Mouse (Mus musculus): ENCODE results near the gene Pdlim4. TPM values are rescaled to one million over a fixed set of nuclear protein-coding genes. Genes with fewer than 3 reads are reported as not detected.

The Pdlim4 gene
- polyA plus RNA-seq, 1 experiment from 2014 or later: 44.8 TPM

GRCm38 (mm10) chr11:54026491-54027041 is 42.2 kb downstream of the Pdlim4 start:
- Histone ChIP-seq H3K9me3 (replicated peaks; ENCODE audit: control insufficient read depth, low read length) (no peaks in the 10 kb centered on the region), H3K27me3 (replicated peaks; ENCODE audit: control insufficient read depth, insufficient read depth, low read length) (peaks cover 7% of the 10 kb centered on the region), H3K4me3 (ENCODE audit: low read depth, low read length) (no peak overlapping the region), H3K27ac (ENCODE audit: low read depth, low read length) (no peak overlapping the region), H3K4me1 (ENCODE audit: control insufficient read depth, insufficient read depth, low read length) (peaks cover 7% of the 10 kb centered on the region; the same call in 1 of the 2 replicates), H3K9ac (ENCODE audit: low read length) (no peak overlapping the region), H3K36me3 (ENCODE audit: control insufficient read depth, insufficient read depth, low read length) (no peaks in the 10 kb centered on the region), H3K4me2 (ENCODE audit: low read length) (no peak overlapping the region)
- 96% methylated on average over 1 of the region's 1 CpGs for WGBS
- ATAC-seq (no peak), DNase-seq (ENCODE audit: low spot score) (no peak)

GRCm38 (mm10) chr11:54021396-54022093 is 47.3 kb downstream of the Pdlim4 start:
- 75% methylated on average over 5 of the region's 5 CpGs for whole genome bisulfite sequencing

GRCm38 (mm10) chr11:54018893-54019732 is 49.7 kb downstream of the Pdlim4 start:
- Histone ChIP-seq H3K36me3 (ENCODE audit: control insufficient read depth, insufficient read depth, low read length) (no peaks in the 10 kb centered on the region), H3K4me2 (ENCODE audit: low read length) (no peak overlapping the region), H3K9me3 (replicated peaks; ENCODE audit: control insufficient read depth, low read length) (no peaks in the 10 kb centered on the region), H3K27ac (ENCODE audit: low read depth, low read length) (no peak overlapping the region), H3K4me1 (ENCODE audit: control insufficient read depth, insufficient read depth, low read length) (no peaks in the 10 kb centered on the region), H3K9ac (ENCODE audit: low read length) (no peak overlapping the region), H3K27me3 (replicated peaks; ENCODE audit: control insufficient read depth, insufficient read depth, low read length) (no peaks in the 10 kb centered on the region), H3K4me3 (ENCODE audit: low read depth, low read length) (no peak overlapping the region)
- no peak for ATAC-seq
- no peak for DNase-seq (ENCODE audit: low spot score)
- WGBS: 86% methylated on average over 3 of the region's 3 CpGs

More at GRCm38 (mm10) chr11:54021396-54022093, 47.3 kb downstream of the Pdlim4 start:
- H3K27ac ChIP-seq (ENCODE audit: low read depth, low read length): no peak overlapping the region
- H3K9ac ChIP-seq (ENCODE audit: low read length): no peak overlapping the region
- H3K27me3 ChIP-seq (replicated peaks; ENCODE audit: control insufficient read depth, insufficient read depth, low read length): no peaks in the 10 kb centered on the region
- no peak overlapping the region for H3K4me3 ChIP-seq (ENCODE audit: low read depth, low read length)
- no peak overlapping the region for H3K4me2 ChIP-seq (ENCODE audit: low read length)
- no peak for ATAC-seq
- no peaks in the 10 kb centered on the region for H3K4me1 ChIP-seq (ENCODE audit: control insufficient read depth, insufficient read depth, low read length)
- H3K36me3 ChIP-seq (ENCODE audit: control insufficient read depth, insufficient read depth, low read length): no peaks in the 10 kb centered on the region
- H3K9me3 ChIP-seq (replicated peaks; ENCODE audit: control insufficient read depth, low read length): no peaks in the 10 kb centered on the region
- DNase-seq (ENCODE audit: low spot score): no peak

- H3K4me2 ChIP-seq (ENCODE audit: low read length): no peak overlapping the region
- WGBS: 76% methylated on average over 4 of the region's 4 CpGs
Measured at GRCm38 (mm10) chr11:54017596-54017995, 51.2 kb downstream of the Pdlim4 start.

GRCm38 (mm10) chr11:54016051-54016450 is 52.8 kb downstream of the Pdlim4 start:
- WGBS: 45% methylated on average over 8 of the region's 8 CpGs
- DNase-seq (ENCODE audit: low spot score) (no peak), ATAC-seq (no peak)
- H3K4me3 ChIP-seq (ENCODE audit: low read depth, low read length): no peak overlapping the region
- no peak overlapping the region for H3K9ac ChIP-seq (ENCODE audit: low read length)
- no peaks in the 10 kb centered on the region for H3K36me3 ChIP-seq (ENCODE audit: control insufficient read depth, insufficient read depth, low read length)
- H3K4me2 ChIP-seq (ENCODE audit: low read length): no peak overlapping the region
- no peaks in the 10 kb centered on the region for H3K27me3 ChIP-seq (replicated peaks; ENCODE audit: control insufficient read depth, insufficient read depth, low read length)
- no peak overlapping the region for H3K27ac ChIP-seq (ENCODE audit: low read depth, low read length)
- no peaks in the 10 kb centered on the region for H3K4me1 ChIP-seq (ENCODE audit: control insufficient read depth, insufficient read depth, low read length)
- no peaks in the 10 kb centered on the region for H3K9me3 ChIP-seq (replicated peaks; ENCODE audit: control insufficient read depth, low read length)

More at GRCm38 (mm10) chr11:54017596-54017995, 51.2 kb downstream of the Pdlim4 start:
- H3K9me3 ChIP-seq (replicated peaks; ENCODE audit: control insufficient read depth, low read length): no peaks in the 10 kb centered on the region
- no peaks in the 10 kb centered on the region for H3K27me3 ChIP-seq (replicated peaks; ENCODE audit: control insufficient read depth, insufficient read depth, low read length)
- no peaks in the 10 kb centered on the region for H3K36me3 ChIP-seq (ENCODE audit: control insufficient read depth, insufficient read depth, low read length)
- no peak overlapping the region for H3K4me3 ChIP-seq (ENCODE audit: low read depth, low read length)
- H3K27ac ChIP-seq (ENCODE audit: low read depth, low read length): no peak overlapping the region
- no peak for ATAC-seq
- H3K9ac ChIP-seq (ENCODE audit: low read length): no peak overlapping the region
- no peak for DNase-seq (ENCODE audit: low spot score)
- no peaks in the 10 kb centered on the region for H3K4me1 ChIP-seq (ENCODE audit: control insufficient read depth, insufficient read depth, low read length)

GRCm38 (mm10) chr11:54012961-54013360 is 55.9 kb downstream of the Pdlim4 start:
- Histone ChIP-seq H3K4me1 (ENCODE audit: control insufficient read depth, insufficient read depth, low read length) (no peaks in the 10 kb centered on the region), H3K27me3 (replicated peaks; ENCODE audit: control insufficient read depth, insufficient read depth, low read length) (no peaks in the 10 kb centered on the region), H3K36me3 (ENCODE audit: control insufficient read depth, insufficient read depth, low read length) (no peaks in the 10 kb centered on the region), H3K9ac (ENCODE audit: low read length) (no peak overlapping the region), H3K9me3 (replicated peaks; ENCODE audit: control insufficient read depth, low read length) (no peaks in the 10 kb centered on the region), H3K4me3 (ENCODE audit: low read depth, low read length) (no peak overlapping the region), H3K4me2 (ENCODE audit: low read length) (no peak overlapping the region), H3K27ac (ENCODE audit: low read depth, low read length) (no peak overlapping the region)
- WGBS: 85% methylated on average over 5 of the region's 5 CpGs
- no peak for DNase-seq (ENCODE audit: low spot score)
- no peak for ATAC-seq

GRCm38 (mm10) chr11:54011255-54011654 is 57.6 kb downstream of the Pdlim4 start:
- Histone ChIP-seq H3K27me3 (replicated peaks; ENCODE audit: control insufficient read depth, insufficient read depth, low read length) (no peaks in the 10 kb centered on the region), H3K4me1 (ENCODE audit: control insufficient read depth, insufficient read depth, low read length) (no peaks in the 10 kb centered on the region), H3K9me3 (replicated peaks; ENCODE audit: control insufficient read depth, low read length) (no peaks in the 10 kb centered on the region), H3K4me2 (ENCODE audit: low read length) (no peak overlapping the region), H3K36me3 (ENCODE audit: control insufficient read depth, insufficient read depth, low read length) (no peaks in the 10 kb centered on the region), H3K9ac (ENCODE audit: low read length) (no peak overlapping the region), H3K27ac (ENCODE audit: low read depth, low read length) (no peak overlapping the region), H3K4me3 (ENCODE audit: low read depth, low read length) (no peak overlapping the region)
- WGBS: 97% methylated on average over 2 of the region's 2 CpGs
- DNase-seq (ENCODE audit: low spot score) (no peak), ATAC-seq (no peak)

- Histone ChIP-seq H3K9ac (ENCODE audit: low read length) (no peak overlapping the region), H3K27me3 (replicated peaks; ENCODE audit: control insufficient read depth, insufficient read depth, low read length) (no peaks in the 10 kb centered on the region), H3K4me2 (ENCODE audit: low read length) (no peak overlapping the region), H3K4me3 (ENCODE audit: low read depth, low read length) (no peak overlapping the region), H3K27ac (ENCODE audit: low read depth, low read length) (no peak overlapping the region), H3K4me1 (ENCODE audit: control insufficient read depth, insufficient read depth, low read length) (no peaks in the 10 kb centered on the region), H3K36me3 (ENCODE audit: control insufficient read depth, insufficient read depth, low read length) (no peaks in the 10 kb centered on the region), H3K9me3 (replicated peaks; ENCODE audit: control insufficient read depth, low read length) (no peaks in the 10 kb centered on the region)
- 85% methylated on average over 10 of the region's 10 CpGs for whole genome bisulfite sequencing
- ATAC-seq (no peak), DNase-seq (ENCODE audit: low spot score) (no peak)
Measured at GRCm38 (mm10) chr11:54008416-54008920, 60.3 kb downstream of the Pdlim4 start.

All from forebrain, embryonic 14.5 days (tissue).